10 mouse cellular contexts compared by ENCODE assay signal in the genomic region with DNA sequence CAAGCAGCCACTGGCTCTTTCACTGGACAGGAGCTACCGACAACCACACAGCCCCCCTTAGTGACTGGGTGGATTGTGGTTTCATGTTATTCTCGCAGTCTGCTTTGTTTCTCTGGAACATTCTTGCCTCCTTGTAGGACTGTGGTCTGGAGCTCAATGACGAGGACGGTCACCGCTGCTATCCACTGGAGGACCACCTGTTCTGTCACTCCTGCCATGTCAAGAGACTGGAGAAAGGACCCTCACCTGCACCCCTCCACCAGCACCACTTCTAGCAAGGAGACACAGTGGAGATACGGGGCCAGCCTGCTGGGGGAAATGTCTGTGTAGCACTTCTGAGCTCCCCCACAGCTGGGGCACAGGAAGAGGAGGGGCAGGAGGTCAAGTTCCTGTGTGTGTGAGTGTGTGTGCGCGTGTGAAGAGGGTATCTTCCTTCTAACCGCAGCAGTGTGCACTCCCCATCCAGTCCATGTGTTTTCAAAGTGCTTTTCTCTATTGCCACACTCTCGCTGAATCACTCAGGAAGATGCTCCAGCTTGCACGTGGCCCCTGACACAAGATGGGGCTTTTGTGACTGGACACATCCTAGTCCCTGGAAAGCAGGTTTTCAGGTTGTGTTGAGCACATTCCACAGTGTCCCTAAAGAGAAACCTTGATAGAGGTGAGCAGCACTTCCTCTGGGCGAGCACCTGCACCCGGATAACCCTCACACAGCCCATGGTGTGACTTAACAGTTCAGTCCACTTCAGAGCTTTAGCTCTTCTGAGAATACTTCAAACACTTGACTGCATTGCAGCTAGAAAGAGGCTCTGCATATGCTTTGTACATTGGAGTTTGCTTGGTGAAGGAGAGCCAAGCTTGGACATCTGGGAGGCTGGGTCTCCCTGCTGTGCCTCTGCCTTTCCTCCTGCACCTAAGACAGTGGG. TPM values are rescaled to one million over a fixed set of nuclear protein-coding genes. Genes with fewer than 3 reads are reported as not detected.
DNase-seq lines count a peak whose midpoint lies in the region; ATAC-seq and TF ChIP-seq lines count a peak whose summit lies in the region.
"Had no signal": no experiment of that assay in that cellular context is flagged by ENCODE, and none has a peak within 500 bp of the region (broad histone marks: within the 10 kb centered on the region; RNA-seq: fewer than 3 reads in every experiment).

No protein-coding gene starts in this region.

- no peak overlapping the region for H3K4me3 ChIP-seq in C2C12 (ENCODE audit: insufficient read depth, poor library complexity, severe bottlenecking)
- H3K4me3 ChIP-seq in liver, embryonic 13.5 days (replicated peaks): no peak overlapping the region
- H3K4me3 ChIP-seq in hindbrain, embryonic 14.5 days (replicated peaks; ENCODE audit: low read length): no peak overlapping the region

- DNase-seq in liver, embryonic 13.5 days: no peak
- DNase-seq in spleen, postnatal 36 days (ENCODE audit: low spot score in 2 of 2): peak; percentile 75 to 77
- DNase-seq in gastrocnemius, postnatal 36 days: no peak
- DNase-seq in hindbrain, embryonic 14.5 days (ENCODE audit: low spot score): no peak
- no peak for DNase-seq in left cerebral cortex, adult 8-10 months (ENCODE audit: low spot score in 2 of 2)
- DNase-seq: right cerebral cortex, adult 18-20 months had no signal

- H3K36me3 ChIP-seq in C2C12 (ENCODE audit: control insufficient read depth, insufficient read depth): peaks cover 50% of the 10 kb centered on the region
- peaks cover 57% of the 10 kb centered on the region for H3K36me3 ChIP-seq in liver, embryonic 13.5 days
- H3K36me3 ChIP-seq in hindbrain, embryonic 14.5 days (replicated peaks; ENCODE audit: control insufficient read depth, insufficient read depth): peaks cover 24% of the 10 kb centered on the region

- no peaks in the 10 kb centered on the region for H3K79me3 ChIP-seq in C2C12 (ENCODE audit: low read depth)

- no peaks in the 10 kb centered on the region for H3K9me3 ChIP-seq in liver, embryonic 13.5 days (replicated peaks)
- no peaks in the 10 kb centered on the region for H3K9me3 ChIP-seq in hindbrain, embryonic 14.5 days (ENCODE audit: control insufficient read depth, low read length)

- H3K27me3 ChIP-seq in C2C12 (ENCODE audit: control insufficient read depth, insufficient read depth, insufficient read length): no peaks in the 10 kb centered on the region
- no peaks in the 10 kb centered on the region for H3K27me3 ChIP-seq in liver, embryonic 13.5 days
- no peaks in the 10 kb centered on the region for H3K27me3 ChIP-seq in hindbrain, embryonic 14.5 days (ENCODE audit: control insufficient read depth, insufficient read depth, low read length)

- no peak overlapping the region for H3K27ac ChIP-seq in liver, embryonic 13.5 days
- no peak overlapping the region for H3K27ac ChIP-seq in hindbrain, embryonic 14.5 days
- H3K27ac ChIP-seq: kidney, postnatal 0 days; macrophage had no signal

- intact Hi-C loops in gastrocnemius, postnatal 36 days (cut with DNase I): loop anchor here (5.0 kb wide), 1 partner anchor 262 kb away; no protein-coding TSS in a partner anchor

- no peaks in the 10 kb centered on the region for H3K79me2 ChIP-seq in C2C12 (ENCODE audit: control insufficient read depth, insufficient read depth)

- no peak overlapping the region for H3ac ChIP-seq in C2C12 (ENCODE audit: control insufficient read depth, insufficient read length, low read depth)

- no peak overlapping the region for H3K4me2 ChIP-seq in liver, embryonic 13.5 days
- no peak overlapping the region for H3K4me2 ChIP-seq in hindbrain, embryonic 14.5 days (replicated peaks)

- no peak for TF ChIP-seq CTCF in C2C12 (IDR thresholded peaks at IDR 0.05; ENCODE audit: control insufficient read depth, insufficient read depth, insufficient read length)

- 52% methylated on average over 13 of the region's 13 CpGs for WGBS in liver, embryonic 13.5 days (ENCODE audit: insufficient replicate concordance)
- WGBS in hindbrain, embryonic 14.5 days: 91% methylated on average over 13 of the region's 13 CpGs

- H3K4me1 ChIP-seq in liver, embryonic 13.5 days (replicated peaks): peaks cover 5% of the 10 kb centered on the region; the same call in 1 of the 2 replicates
- no peaks in the 10 kb centered on the region for H3K4me1 ChIP-seq in hindbrain, embryonic 14.5 days (replicated peaks; ENCODE audit: control insufficient read depth, insufficient read depth, low read length)

- H3K9ac ChIP-seq in liver, embryonic 13.5 days: no peak overlapping the region
- H3K9ac ChIP-seq in hindbrain, embryonic 14.5 days: no peak overlapping the region

- ATAC-seq in CD4-positive, CD25-positive, alpha-beta regulatory T cell, adult 4 months: peak; percentile 98
- ATAC-seq in liver, embryonic 13.5 days (ENCODE audit: low read depth): peak; percentile 33; the same call in 1 of the 2 replicates
- no peak for ATAC-seq in hindbrain, embryonic 14.5 days (ENCODE audit: low FRiP score)

TF ChIP-seq in C2C12, 6 proteins besides CTCF, POLR2A, EP300 and RAD21:
- TF ChIP-seq USF1 (IDR thresholded peaks at IDR 0.05; ENCODE audit: low read depth): no peak
- no peak for TF ChIP-seq MYOG (IDR thresholded peaks at IDR 0.05; ENCODE audit: control insufficient read depth, extremely low read depth, insufficient read length)
- peak; percentile 81 for TF ChIP-seq MYOD1 (IDR thresholded peaks at IDR 0.05; ENCODE audit: control insufficient read depth, insufficient read length, low read depth)

RNA-seq across cellular contexts. Expression of a gene that starts 10.3 kb away (rescaled TPM):
- 9.1 TPM for polyA plus RNA-seq in C2C12 (2012; fragmentation: generic; extraction: Trizol)
- 10 to 100 TPM; 46.0 to 55.2 TPM for polyA plus RNA-seq in CD4-positive, CD25-positive, alpha-beta regulatory T cell, adult 4 months (2017; shearing (Covaris generic))
- 27.3 and 37.3 TPM in 2 replicates for polyA plus RNA-seq in liver, embryonic 13.5 days (2015; fragmentation: Nextera tagmentation; extraction: Ambion mirVana)
- 10 to 100 TPM; 16.1 to 19.7 TPM for total RNA-seq in gastrocnemius, postnatal 36 days (2021)
- 56.7 and 71.8 TPM in 2 replicates for polyA plus RNA-seq in hindbrain, embryonic 14.5 days (2014; fragmentation: Nextera tagmentation; extraction: Ambion mirVana)
- total RNA-seq in left cerebral cortex, adult 8-10 months (2022): 10 to 100 TPM; 60.6 to 65.9 (median 62.7) TPM

RNA-seq across cellular contexts. Expression of a gene that starts 40.7 kb away (rescaled TPM):
- 20.0 TPM for polyA plus RNA-seq in C2C12 (2012; fragmentation: generic; extraction: Trizol)
- polyA plus RNA-seq in CD4-positive, CD25-positive, alpha-beta regulatory T cell, adult 4 months (2017; shearing (Covaris generic)): 10 to 100 TPM; 37.6 to 41.0 TPM
- 21.5 and 25.8 TPM in 2 replicates for polyA plus RNA-seq in liver, embryonic 13.5 days (2015; fragmentation: Nextera tagmentation; extraction: Ambion mirVana)
- total RNA-seq in gastrocnemius, postnatal 36 days (2021): 10 to 100 TPM; 28.4 to 32.1 TPM
- polyA plus RNA-seq in hindbrain, embryonic 14.5 days (2014; fragmentation: Nextera tagmentation; extraction: Ambion mirVana): 14.1 and 15.5 TPM in 2 replicates
- total RNA-seq in left cerebral cortex, adult 8-10 months (2022): 10 to 100 TPM in 1 of 4 experiments, 1 to 10 TPM in 3; 7.7 to 10.1 (median 8.0) TPM

Comparison
In these comparisons a context has a peak if more than half of its experiments do, and no peak if none do; other contexts are left out.
1. DNase-seq: peak in spleen, postnatal 36 days (2 of 2); none in liver, embryonic 13.5 days (single experiment), gastrocnemius, postnatal 36 days (0 of 2), hindbrain, embryonic 14.5 days (single experiment) and left cerebral cortex, adult 8-10 months (0 of 2).